Mouse (Mus musculus): ENCODE results near the gene Bpifa5.
"Not testable (repeated sequence)": the region's sequence is repeated elsewhere in the genome, so short reads cannot be mapped to it uniquely, and the experiment has no call there.

The Bpifa5 gene

DNA sequence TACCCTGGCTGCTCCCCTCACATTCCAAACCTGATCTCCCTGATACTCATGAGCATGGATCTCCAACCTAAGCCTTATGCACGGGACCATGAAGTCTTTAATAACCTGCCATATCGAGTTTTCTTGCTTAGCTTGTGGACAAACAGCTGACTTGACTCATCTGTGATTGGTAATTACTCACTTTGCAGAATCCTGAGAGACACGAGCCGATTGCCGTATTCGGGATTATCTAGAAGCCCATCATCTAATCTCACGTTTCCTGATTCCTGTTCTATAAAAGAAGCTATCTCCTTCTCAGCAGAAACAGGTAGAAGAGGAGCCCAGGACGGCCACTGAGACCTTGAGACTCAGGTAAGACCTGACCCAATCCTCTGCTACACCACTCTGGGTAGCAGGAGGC, at the start of gene Bpifa5:
Bpifa5 (plus strand) TSS at position 301 of the 400 bp plus-strand sequence.
- DNase-seq, result no peak

DNA sequence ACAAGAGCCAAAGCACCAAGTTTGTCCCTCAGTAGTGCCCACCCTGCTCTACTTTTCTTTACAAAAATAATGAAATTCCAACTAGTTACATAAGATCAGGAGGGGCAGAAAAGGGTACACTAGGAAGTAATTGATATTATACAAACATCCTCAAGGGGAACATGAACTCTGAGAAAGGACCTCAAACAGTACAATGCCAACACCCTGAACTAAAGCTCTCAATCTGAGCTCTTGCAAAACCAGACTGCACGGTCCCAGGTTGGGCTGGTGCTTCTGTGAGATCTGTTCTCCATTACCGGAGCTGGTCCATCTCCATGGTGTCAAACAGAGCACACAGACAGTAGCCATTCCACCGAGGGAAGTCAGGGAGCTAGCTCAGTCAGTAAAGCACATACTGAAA, 45.0 kb upstream of the Bpifa5 start:
- no peak for DNase-seq

DNA sequence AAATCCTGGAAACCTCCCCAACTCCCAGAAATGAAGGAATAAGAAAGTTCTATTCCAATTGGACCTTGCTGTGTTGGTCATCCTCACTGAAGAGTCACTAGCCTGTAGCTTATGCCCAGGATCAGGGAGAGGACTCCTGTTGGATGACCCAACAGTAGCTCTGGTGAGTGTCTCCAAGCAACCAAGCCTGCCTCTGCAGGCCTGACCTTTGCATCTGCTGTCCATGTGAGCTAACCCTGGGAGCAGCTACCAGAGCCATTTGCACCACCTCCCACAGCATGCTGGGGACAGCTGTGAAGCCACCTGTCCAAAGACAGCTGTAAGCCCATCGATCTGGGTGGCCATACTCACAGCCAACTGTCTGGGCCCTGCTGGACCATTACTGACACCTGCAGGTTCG, 32.3 kb upstream of the Bpifa5 start, which contains the start of gene Bpifa3:
Bpifa3 (plus strand) TSS at position 217 of the 400 bp plus-strand sequence.
- DNase-seq, result no peak

DNA sequence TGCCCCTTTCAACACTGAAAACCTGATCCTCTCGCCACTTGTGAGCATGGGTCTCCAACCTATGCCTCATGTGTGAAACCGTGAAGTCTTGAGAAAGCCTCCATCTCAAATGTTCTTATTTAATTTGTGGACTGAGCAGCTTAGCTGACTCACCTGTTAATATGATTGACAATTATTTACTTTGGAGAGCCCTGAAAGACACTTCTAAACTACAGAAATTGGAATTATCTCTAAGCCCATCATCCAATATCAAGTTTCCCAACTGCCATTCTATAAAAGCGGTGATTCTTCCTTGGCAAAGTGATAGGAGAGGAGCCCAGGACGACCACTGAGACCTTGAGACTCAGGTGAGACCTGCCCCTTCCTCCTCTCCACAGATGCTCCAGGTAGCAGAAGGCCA, 19.8 kb upstream of the Bpifa5 start, which contains the start of gene Bpifa1:
Bpifa1 (plus strand) TSS at position 301 of the 400 bp plus-strand sequence.
- no peak for DNase-seq

DNA sequence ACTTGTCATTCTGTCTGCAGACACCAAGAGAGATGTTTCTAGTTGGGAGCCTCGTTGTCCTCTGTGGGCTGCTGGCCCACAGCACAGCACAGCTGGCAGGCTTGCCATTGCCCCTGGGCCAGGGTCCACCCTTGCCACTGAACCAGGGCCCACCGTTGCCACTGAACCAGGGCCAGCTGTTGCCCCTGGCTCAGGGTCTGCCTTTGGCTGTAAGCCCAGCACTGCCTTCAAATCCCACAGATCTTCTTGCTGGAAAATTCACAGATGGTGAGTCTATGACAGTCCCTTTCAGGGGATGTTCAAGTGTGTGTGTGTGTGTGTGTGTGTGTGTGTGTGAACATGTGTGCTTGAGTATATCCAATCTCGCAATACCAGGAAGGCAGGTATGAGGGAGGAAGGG, 18.7 kb upstream of the Bpifa5 start:
- peak; percentile 15 for DNase-seq

DNA sequence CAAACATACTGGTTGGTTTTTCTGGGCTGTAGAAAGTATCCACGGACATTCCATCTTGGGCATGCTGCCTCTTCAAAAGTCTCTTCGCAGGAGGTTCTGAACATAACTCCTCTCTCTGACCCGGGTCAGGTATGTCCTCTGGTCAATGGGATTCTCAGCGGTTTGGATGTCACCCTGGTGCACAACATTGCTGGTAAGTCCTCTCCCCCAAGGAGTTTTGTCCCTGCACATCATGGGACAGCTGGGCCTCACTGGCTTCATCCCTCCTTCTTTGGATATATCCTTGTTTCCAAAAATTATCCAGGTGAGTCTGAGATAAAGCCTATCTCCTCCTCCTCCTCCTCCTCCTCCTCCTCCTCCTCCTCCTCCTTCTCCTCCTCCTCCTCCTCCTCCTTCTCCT, 14.9 kb upstream of the Bpifa5 start:
- DNase-seq, result no peak

DNA sequence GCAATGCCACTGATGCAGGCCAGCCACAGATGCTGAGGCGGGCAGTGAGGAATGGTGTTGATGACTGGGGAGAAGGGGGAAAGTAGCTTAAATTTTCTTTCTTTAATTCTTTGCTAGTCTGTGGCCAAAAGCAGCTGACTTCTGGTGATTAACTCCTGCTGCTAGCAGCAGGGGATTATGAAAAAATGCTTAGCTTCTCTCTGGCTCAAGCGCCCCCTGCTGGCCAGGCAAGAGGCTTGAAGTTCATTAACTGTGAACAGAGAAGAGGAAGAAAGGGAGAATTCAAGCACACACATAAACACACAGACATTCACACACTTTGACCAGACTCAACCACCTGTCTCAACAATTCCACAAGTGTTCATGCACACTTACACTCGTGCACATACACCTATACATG, 4.0 kb upstream of the Bpifa5 start:
- DNase-seq, result peak; percentile 59

DNA sequence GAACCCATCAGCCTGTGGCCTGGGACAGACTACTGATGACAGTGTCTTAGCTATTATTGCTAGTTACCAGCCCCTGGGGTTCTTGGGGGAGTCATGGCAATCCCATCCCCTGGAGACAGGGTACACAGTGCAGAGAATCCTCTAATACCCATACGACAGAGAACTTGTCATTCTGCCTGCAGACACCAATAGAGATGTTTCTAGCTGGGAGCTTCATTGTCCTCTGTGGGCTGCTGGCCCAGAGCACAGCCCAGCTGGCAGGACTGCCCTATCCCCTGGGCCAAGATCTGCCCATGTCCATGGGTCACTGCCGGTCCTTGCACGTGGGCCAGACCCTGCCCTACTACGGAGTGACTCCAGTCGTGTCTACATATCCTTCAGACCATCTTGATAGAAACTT, 899 bp downstream of the Bpifa5 start:
- no peak for DNase-seq

DNA sequence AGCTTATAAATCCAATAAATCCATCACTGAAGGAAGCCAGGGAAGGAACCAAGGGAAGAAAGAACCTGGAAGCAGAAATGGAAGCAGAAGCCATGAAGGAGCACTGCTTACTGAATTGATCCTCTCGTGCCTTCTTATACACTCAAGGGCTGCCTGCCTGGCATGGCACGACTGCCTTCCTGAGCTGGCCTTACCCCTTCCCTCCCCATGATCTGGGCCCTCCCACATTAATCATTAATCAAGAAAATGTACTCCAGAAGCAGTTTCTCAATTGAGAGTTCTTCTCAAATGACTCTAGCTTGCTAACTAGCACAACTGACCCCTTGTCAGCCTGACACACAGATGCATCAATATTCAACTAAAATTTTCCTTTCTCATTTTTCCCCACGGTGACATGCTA, 6.8 kb downstream of the Bpifa5 start:
- no peak for DNase-seq

DNA sequence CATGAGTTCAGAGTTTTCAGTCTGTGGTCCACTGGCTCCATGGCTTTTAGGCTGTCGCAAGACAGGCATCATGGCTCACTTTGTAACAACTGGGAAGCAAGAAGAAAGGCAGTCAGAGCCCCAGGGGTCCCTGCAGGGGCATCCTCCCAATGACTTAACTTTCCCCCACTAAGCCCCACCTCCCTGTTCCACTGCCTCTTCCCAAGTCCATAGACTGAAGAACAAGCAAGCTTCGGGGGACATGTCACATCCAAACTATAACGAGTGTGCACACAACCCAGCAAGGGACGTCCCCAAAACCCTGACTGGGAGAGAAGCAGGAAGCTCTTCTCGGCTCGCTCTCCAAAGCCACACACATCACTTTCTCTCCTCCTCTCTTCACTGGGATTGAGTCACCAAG, 9.2 kb downstream of the Bpifa5 start:
- no peak for DNase-seq

DNA sequence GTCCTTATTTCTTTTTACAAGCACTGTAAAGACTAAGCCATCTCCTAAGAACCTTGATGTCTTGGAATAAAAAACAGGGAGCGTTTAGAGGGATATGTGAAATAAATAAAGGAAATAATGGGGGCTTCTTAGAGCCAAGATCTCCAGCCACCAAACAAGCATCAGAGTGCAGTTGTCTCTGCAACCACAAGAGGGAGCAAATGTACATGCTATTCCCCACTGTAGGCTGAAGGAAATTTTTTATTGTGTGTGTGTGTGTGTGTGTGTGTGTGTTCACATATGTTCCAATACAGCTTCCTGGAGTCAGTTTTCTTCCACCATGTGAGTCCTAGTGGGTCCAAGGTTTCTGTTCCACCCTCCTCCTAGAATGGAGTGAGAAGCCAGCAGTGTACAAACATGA, 10.9 kb downstream of the Bpifa5 start:
- peak; percentile 23 for DNase-seq

DNA sequence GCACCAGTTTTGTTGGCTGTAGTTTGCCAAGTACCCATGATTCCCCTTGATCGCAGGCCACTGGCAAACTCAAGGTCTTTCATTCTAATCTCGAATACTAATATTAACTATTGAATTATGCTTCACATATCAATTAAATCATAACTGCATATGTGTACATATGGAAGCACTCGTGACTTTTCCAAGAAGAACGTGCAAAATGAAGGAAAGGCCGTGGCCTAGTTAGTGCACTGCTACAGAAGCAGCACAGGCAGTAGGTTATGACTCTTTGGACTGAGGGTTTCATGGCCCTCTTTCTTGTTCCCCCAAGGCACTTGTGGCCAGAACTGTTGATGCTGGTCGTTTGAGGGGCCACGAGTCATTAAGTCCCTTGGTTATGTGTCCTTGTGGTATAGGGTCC, 19.5 kb downstream of the Bpifa5 start:
- not testable (repeated sequence) for DNase-seq

DNA sequence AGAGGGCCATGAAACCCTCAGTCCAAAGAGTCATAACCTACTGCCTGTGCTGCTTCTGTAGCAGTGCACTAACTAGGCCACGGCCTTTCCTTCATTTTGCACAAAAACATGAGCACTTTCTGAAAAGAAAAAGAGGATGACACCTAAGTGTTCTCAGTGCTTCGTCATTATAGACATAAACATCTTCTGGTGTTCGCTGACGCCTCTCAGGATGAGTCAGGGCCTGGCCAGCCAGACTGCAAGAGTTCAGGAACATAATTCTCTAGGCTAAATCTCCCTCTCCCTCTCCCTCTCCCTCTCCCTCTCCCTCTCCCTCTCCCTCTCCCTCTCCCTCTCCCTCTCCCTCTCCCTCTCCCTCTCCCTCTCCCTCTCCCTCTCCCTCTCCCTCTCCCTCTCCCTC, 20.7 kb downstream of the Bpifa5 start:
- not testable (repeated sequence) for DNase-seq

DNA sequence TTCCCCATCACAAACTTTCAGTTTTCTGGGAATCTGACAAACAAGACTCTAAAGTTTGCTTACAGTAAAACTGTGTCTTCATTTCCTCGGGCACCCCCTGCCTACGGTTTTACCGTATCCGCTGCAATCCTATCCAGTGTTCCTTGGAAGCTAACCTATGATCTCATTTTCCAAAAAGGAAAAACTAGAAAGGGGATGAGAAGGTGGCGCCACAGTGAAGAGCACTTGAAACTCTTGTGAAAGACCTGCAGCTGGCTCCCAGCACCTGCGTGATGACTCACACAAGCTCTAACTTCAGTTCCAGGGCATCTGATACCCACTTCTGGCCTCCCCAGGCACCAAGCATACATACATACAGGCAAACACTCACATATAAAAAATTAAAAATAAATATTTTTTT, 22.9 kb downstream of the Bpifa5 start:
- no peak for DNase-seq

DNA sequence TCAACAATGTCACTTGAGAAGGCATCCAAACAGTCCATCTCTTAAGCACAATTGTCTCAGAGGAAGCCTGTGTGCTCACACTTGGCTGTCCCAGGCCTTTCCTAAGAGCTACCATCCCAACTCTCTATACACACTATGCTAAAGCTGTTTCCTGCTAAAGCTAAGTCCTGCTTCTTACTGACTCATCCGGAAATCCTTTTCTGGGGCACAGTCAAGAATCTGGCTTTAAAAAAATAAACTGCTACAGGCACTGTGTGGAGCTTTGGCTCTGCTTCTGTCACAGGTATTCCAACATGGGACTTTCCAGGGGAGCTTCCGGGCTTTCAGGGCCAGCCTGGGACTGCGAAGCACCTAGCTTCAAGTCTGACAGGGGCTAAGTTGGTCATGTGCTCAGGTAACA, 23.3 kb downstream of the Bpifa5 start:
- no peak for DNase-seq

DNA sequence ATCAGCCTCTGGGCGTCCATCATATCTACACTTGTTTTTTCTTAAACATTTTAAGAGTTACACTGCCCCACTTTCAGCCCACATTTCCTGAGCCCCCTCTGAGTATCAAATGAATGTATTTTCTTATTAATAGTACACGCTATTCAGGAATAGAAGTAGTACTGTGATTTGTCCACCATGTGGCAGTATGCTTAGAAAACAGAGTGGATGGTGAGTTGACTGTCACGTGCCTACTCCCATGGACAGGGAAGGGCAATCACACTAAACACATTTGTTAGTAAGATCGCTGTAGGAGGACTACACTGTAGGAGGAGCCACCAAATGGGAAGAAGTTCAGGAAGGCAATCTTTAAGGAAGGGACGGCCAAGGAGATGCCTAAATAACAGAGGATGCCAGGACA, 25.1 kb downstream of the Bpifa5 start:
- DNase-seq, result no peak

DNA sequence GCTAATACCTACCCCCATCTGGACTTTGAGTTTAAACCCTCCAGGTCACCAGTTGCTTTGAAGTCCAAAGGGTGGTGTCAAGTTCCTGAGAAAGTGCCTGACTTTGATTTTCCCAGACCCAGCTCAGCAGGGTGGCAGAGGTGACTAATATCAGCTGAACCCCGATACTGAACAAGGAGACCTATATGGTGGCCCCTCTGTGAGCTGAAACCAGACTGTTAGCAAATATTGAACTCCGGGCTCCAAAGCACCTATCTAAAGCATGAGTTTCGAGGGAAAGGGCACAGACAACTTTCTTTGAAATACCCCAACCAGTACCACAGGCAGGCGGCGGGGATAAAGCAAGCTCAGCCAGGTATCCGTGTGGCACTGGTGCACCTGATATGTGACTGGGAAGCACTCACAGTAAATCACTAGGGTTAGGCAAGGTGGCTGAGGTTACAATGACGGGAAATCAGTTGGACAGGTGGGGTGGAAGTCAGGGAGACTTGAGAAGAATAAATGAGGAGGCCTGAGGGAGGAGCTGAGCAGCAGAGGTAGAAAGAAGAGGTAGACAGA, 27.5 kb downstream of the Bpifa5 start:
- no peak for DNase-seq

DNA sequence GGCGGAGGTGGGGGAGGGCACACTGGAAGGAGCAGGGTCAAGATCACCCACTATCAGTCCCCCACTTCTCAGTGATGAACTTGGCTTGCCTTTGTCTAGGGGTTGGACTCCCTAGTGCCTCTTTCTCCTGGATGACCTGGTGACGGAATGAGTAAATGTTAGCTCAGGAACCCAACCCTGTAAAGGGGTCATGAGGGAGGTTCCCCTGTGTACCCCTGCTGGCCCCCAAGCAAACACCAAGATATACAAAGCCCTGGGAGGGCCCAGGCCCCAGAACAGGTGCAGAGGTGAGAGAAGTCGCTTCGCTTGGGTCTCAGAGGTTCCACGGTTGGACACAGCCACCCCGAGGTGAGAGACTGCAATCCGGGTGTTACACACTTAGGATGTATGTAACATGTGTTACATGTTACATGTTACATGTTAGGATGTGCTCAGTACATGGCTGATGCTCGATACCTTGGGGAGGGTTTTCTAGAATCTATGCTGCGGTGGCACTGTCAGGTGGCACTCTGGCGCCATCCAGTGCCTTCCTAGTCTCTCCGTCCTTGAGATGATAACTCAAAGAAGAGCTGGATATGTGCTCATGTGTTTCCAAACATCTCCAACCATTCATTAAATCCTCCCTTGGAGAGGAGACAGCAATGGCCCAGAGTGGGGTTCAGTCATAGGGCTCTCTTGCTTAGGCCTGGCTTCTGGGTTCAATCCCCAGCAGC, 28.3 kb downstream of the Bpifa5 start, which contains the start of gene Bpifb1:
Bpifb1 (plus strand) TSS at position 273 of the 713 bp plus-strand sequence.
- no peak for DNase-seq

DNA sequence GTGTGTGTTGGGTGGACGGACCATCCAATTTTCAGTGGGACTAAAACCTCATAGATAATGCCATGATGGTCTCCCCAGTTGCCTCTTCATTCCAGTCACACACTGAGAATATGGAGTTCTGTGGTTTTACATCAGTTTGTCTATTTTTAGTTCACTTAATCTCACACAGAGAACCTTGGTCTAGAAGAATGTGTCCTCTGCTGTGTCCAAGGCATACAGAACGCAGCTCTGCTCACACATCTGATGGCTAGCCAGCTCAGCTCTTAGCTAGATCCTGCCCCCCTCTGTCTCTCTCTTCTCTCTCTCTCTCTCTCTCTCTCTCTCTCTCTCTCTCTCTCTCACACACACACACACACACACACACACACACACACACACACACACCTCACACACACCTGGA, 29.7 kb downstream of the Bpifa5 start:
- DNase-seq, result no peak

DNA sequence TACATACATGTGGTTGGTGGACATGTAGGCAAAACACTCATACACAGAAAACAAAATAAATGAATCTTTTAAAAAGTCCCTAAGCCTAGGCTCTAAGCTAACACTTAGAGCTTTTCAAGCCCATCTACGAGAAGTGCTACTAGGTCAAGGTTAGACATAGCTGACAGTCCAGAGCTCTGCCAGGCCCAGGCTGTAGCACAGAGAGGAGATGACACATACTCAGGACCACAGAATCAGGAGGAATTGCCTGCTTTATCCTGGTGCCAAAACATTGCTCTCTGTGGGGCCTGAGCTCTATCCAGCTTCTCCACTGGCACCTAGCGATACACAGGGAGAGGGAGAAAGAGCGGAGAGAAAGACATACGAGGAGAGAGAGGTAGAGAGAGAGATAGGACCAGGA, 30.7 kb downstream of the Bpifa5 start:
- no peak for DNase-seq

DNA sequence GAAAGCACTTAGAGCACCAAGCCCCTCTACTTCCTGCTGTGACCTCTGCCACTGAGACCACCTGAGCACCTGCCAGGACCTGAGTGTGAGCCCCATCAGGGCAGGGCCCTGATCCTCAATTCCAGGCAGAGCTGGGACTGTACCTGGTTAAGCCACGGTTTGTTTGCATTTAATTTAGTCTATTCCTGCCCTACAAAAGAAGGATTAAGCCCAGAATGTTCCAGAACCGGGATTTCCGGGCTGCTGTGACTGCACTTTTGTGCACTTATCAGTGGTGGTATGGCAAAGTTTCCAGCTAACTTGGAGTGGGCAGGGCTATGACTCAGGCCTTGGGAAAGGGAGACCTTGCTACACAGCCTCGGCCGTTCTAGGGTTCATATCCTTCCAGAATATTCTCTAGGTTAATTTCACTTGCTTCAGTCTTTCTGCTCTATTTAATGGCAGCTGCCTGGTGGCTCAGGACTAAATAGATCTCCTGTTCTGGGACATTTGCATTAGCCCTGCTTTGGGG, 31.6 kb downstream of the Bpifa5 start:
- DNase-seq, result no peak

DNA sequence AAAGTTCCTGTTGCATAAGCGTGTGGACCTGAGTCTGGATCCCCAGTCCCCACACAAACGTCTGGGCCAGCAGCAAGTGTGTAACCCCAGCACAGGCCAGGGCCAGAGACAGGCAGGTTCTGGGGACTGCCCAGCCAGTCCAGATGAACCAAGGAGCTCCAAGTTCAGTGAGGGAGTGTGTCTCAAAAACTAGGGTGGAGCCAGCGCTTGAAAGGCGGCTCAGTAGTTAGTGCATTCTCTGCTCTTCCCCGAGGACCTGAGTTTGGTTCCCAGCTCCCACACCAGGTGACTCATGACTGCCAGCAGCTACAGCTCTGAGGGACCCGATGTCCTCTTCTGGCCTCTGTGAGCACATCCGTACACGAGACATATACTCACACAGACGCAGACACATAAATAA, 34.6 kb downstream of the Bpifa5 start:
- no peak for DNase-seq

DNA sequence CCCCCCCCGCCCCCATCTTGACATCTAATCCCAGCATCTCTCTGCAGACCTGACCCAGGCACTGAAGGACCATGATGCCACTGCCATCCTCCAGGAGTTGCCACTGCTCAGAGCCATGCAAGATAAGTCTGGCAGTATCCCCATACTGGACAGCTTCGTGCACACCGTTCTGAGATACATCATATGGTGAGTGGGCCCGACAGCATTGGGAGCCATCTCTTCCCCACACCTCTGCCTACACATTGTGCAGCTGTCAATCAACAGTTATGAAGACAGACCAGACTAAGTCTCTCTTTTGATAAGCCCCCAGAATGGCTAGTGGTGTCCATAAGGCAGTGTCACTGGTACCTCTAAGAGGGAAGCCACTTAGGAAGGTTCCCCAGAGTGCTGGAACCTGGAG, 42.2 kb downstream of the Bpifa5 start:
- no peak for DNase-seq

DNA sequence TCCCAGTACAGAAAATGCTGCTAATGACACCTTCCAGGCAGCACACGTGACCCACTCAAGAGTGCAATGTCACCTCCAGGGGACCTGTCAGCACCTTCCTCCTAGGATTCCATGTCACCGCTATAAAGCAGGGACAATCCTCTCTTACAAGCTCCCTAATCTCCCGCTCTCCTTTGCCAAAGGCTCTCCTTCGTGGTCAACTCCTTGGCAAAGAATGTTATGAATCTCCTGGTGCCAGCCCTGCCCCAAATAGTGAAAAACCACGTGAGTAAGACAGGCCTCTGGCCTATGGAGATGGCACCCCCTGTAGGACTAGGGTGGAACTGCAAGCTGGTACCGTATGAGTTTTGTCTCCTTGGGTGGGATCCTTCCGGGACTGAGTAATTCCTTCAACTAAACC, 44.5 kb downstream of the Bpifa5 start:
- DNase-seq, result peak; percentile 26

DNA sequence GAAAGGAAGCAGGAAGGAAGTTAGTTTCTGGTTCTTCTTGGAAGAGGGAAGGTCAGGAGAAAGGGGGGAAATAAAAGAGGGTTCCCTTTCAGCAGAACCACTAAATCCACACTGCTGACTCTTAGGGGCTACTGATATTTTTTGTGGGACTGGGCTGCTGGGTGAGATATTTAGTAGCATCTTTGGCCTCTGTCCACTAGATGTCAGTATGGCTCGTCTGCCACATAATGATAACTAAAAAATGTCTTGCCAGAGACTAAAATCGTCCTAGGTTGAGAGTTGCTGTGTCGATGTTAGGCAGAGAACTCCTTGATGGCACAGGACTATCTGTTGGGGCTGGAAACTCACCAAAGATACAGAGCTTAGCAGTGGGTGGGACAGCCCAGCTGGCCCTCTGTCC, 46.7 kb downstream of the Bpifa5 start:
- DNase-seq, result no peak
